Comparison of ENCODE assay signal across 8 mouse cellular contexts in genomic region chr15:81856030-81856790, GRCm38 (mm10). TPM values are rescaled to one million over a fixed set of nuclear protein-coding genes. Genes with fewer than 3 reads are reported as not detected.
DNase-seq lines count a peak whose midpoint lies in the region; ATAC-seq lines count a peak whose summit lies in the region.

No protein-coding gene starts in this region.

- peak; percentile 86 for DNase-seq in layer of hippocampus, adult 11-12 months (ENCODE audit: low spot score)
- DNase-seq in layer of hippocampus, adult 9-10 months (ENCODE audit: low spot score), result no peak
- peak; percentile 95 for DNase-seq in embryo, embryonic 11 days
- DNase-seq in gastrocnemius, postnatal 25 days, result peak; percentile 89
- peak; percentile 87 for DNase-seq in intestine, embryonic 14.5 days (ENCODE audit: low spot score)
- peak; percentile 89 for DNase-seq in left cerebral cortex, postnatal 4 days
- DNase-seq in midbrain, embryonic 11.5 days (ENCODE audit: low spot score, missing footprints), result peak; percentile 97
- peak; percentile 96 for DNase-seq in skeletal muscle tissue, adult 2 months (ENCODE audit: low read depth, low spot score)

- intact Hi-C loops in left cerebral cortex, postnatal 4 days (cut with DNase I), result no loop called here

- H3K27me3 ChIP-seq in intestine, embryonic 14.5 days (replicated peaks; ENCODE audit: control insufficient read depth, insufficient read depth, low read length), result no peaks in the 10 kb centered on the region
- H3K27me3 ChIP-seq in midbrain, embryonic 11.5 days (ENCODE audit: control insufficient read depth, insufficient read depth, low read length), result no peaks in the 10 kb centered on the region

- H3K4me2 ChIP-seq in intestine, embryonic 14.5 days (ENCODE audit: low read length), result peak overlapping the region; percentile 98
- peak overlapping the region; percentile 62 for H3K4me2 ChIP-seq in midbrain, embryonic 11.5 days

- H3K4me3 ChIP-seq in intestine, embryonic 14.5 days (ENCODE audit: low read depth, low read length), result peak overlapping the region; percentile 94
- peak overlapping the region; percentile 63 for H3K4me3 ChIP-seq in midbrain, embryonic 11.5 days (ENCODE audit: low read depth, low read length)

- peaks cover 23% of the 10 kb centered on the region for H3K36me3 ChIP-seq in intestine, embryonic 14.5 days (ENCODE audit: control insufficient read depth, insufficient read depth, low read length)
- peaks cover 4% of the 10 kb centered on the region; the same call in 1 of the 2 replicates for H3K36me3 ChIP-seq in midbrain, embryonic 11.5 days (ENCODE audit: control insufficient read depth, insufficient read depth, low read length)

- peaks cover 9% of the 10 kb centered on the region; the same call in 1 of the 2 replicates for H3K4me1 ChIP-seq in intestine, embryonic 14.5 days (replicated peaks; ENCODE audit: control insufficient read depth, insufficient read depth, low read length)
- H3K4me1 ChIP-seq in midbrain, embryonic 11.5 days (ENCODE audit: control insufficient read depth, insufficient read depth, low read length), result peaks cover 18% of the 10 kb centered on the region

- peak overlapping the region; percentile 62 for H3K27ac ChIP-seq in intestine, embryonic 14.5 days (ENCODE audit: low read depth)
- H3K27ac ChIP-seq in midbrain, embryonic 11.5 days (ENCODE audit: low read depth, low read length), result peak overlapping the region; percentile 42; the same call in 1 of the 2 replicates

- WGBS in intestine, embryonic 14.5 days, result under 1% methylated on average over 28 of the region's 28 CpGs
- under 1% methylated on average over 28 of the region's 28 CpGs for WGBS in midbrain, embryonic 11.5 days

- H3K9ac ChIP-seq in intestine, embryonic 14.5 days (ENCODE audit: low read length), result peak overlapping the region; percentile 94
- peak overlapping the region; percentile 84 for H3K9ac ChIP-seq in midbrain, embryonic 11.5 days (ENCODE audit: low read length)

- peak; percentile 84 for ATAC-seq in intestine, embryonic 14.5 days (replicated peaks; ENCODE audit: low FRiP score, low TSS enrichment, low read depth)
- peak; percentile 92 for ATAC-seq in midbrain, embryonic 11.5 days (ENCODE audit: low FRiP score)

- no peaks in the 10 kb centered on the region for H3K9me3 ChIP-seq in intestine, embryonic 14.5 days (ENCODE audit: control insufficient read depth, low read length)
- no peaks in the 10 kb centered on the region for H3K9me3 ChIP-seq in midbrain, embryonic 11.5 days (ENCODE audit: control insufficient read depth, low read length)

RNA-seq across cellular contexts. Expression of gene Tob2, which starts 2.4 kb away (rescaled TPM):
- total RNA-seq in gastrocnemius, postnatal 25 days (2021), result 10 to 100 TPM; 47.4 to 85.8 TPM
- 23.0 TPM in 2 replicates for polyA plus RNA-seq in intestine, embryonic 14.5 days (2014; fragmentation: Nextera tagmentation; extraction: Ambion mirVana)
- 10 to 100 TPM; 20.3 to 22.6 TPM for total RNA-seq in left cerebral cortex, postnatal 4 days (2021)
- polyA plus RNA-seq in midbrain, embryonic 11.5 days (2014; fragmentation: Nextera tagmentation; extraction: Ambion mirVana), result 10.4 and 12.9 TPM in 2 replicates

RNA-seq across cellular contexts. Expression of gene Phf5a, which starts 15.5 kb away (rescaled TPM):
- 10 to 100 TPM; 35.3 to 40.3 TPM for total RNA-seq in gastrocnemius, postnatal 25 days (2021)
- polyA plus RNA-seq in intestine, embryonic 14.5 days (2014; fragmentation: Nextera tagmentation; extraction: Ambion mirVana), result 179 and 194 TPM in 2 replicates
- 10 to 100 TPM; 51.8 to 59.7 TPM for total RNA-seq in left cerebral cortex, postnatal 4 days (2021)
- polyA plus RNA-seq in midbrain, embryonic 11.5 days (2014; fragmentation: Nextera tagmentation; extraction: Ambion mirVana), result 179 and 197 TPM in 2 replicates

RNA-seq across cellular contexts. Expression of gene Aco2, which starts 15.9 kb away (rescaled TPM):
- 1,000 to 10,000 TPM; 1,158 to 1,247 TPM for total RNA-seq in gastrocnemius, postnatal 25 days (2021)
- 171 and 178 TPM in 2 replicates for polyA plus RNA-seq in intestine, embryonic 14.5 days (2014; fragmentation: Nextera tagmentation; extraction: Ambion mirVana)
- total RNA-seq in left cerebral cortex, postnatal 4 days (2021), result 100 to 1,000 TPM; 273 to 304 TPM
- 155 and 165 TPM in 2 replicates for polyA plus RNA-seq in midbrain, embryonic 11.5 days (2014; fragmentation: Nextera tagmentation; extraction: Ambion mirVana)

RNA-seq across cellular contexts. Expression of gene Tef, which starts 54.0 kb away (rescaled TPM):
- 100 to 1,000 TPM; 113 to 168 TPM for total RNA-seq in gastrocnemius, postnatal 25 days (2021)
- polyA plus RNA-seq in intestine, embryonic 14.5 days (2014; fragmentation: Nextera tagmentation; extraction: Ambion mirVana), result 17.7 and 21.0 TPM in 2 replicates
- total RNA-seq in left cerebral cortex, postnatal 4 days (2021), result 10 to 100 TPM; 68.1 to 69.6 TPM
- 11.0 and 12.9 TPM in 2 replicates for polyA plus RNA-seq in midbrain, embryonic 11.5 days (2014; fragmentation: Nextera tagmentation; extraction: Ambion mirVana)
